Mouse (Mus musculus) forebrain, embryonic 16.5 days (tissue): ENCODE measurements at regions not wholly inside any gene's neighbourhood (a gene's known extent, or its start where the extent isn't known, plus 50 kb on each side); places are given as distances from the start of the nearest gene placed in this dataset.
A peak's percentile ranks its signal among the peaks of the same experiment; 100 is the strongest.

Experiments
- ATAC-seq: fragments of 200-750 bp; cut with Nextera tagmentation; 2 replicates; pipeline ENCODE4 v1.8.0; 2017; ENCODE audit warnings: mild to moderate bottlenecking, moderate library complexity
- H3K27ac ChIP-seq: fragments of 300-500 bp; sonication (generic); 2 replicates; pipeline ENCODE4 v1.5.1; 2014; ENCODE audit warnings: low read length, control low read depth
- H3K27me3 ChIP-seq: fragments of 300-500 bp; sonication (generic); replicated peaks from 2 replicates; pipeline ENCODE4 v1.6.1; 2014; ENCODE audit warnings: low read length; ENCODE audit not compliant: control insufficient read depth, insufficient read depth
- H3K36me3 ChIP-seq: fragments of 300-500 bp; sonication (generic); 2 replicates; pipeline ENCODE4 v1.6.1; 2014; ENCODE audit not compliant: control insufficient read depth, insufficient read depth
- H3K4me1 ChIP-seq: fragments of 300-500 bp; sonication (generic); replicated peaks from 2 replicates; pipeline ENCODE4 v1.6.1; 2014; ENCODE audit warnings: low read length; ENCODE audit not compliant: control insufficient read depth, insufficient read depth
- H3K4me2 ChIP-seq: fragments of 300-500 bp; sonication (generic); 2 replicates; pipeline ENCODE4 v1.6.1; 2014; ENCODE audit warnings: mild to moderate bottlenecking, low read length, control low read depth
- H3K4me3 ChIP-seq: fragments of 300-500 bp; sonication (generic); replicated peaks from 2 replicates; pipeline ENCODE4 v1.5.1; 2014; ENCODE audit warnings: mild to moderate bottlenecking, low read length, control low read depth
- H3K9ac ChIP-seq: fragments of 300-500 bp; sonication (generic); replicated peaks from 2 replicates; pipeline ENCODE4 v1.6.1; 2014; ENCODE audit warnings: low read depth, low read length, control low read depth
- H3K9me3 ChIP-seq: fragments of 300-500 bp; sonication (generic); 2 replicates; pipeline ENCODE4 v1.6.1; 2016; ENCODE audit warnings: low read length; ENCODE audit not compliant: control insufficient read depth
- WGBS: fragments of 180-500 bp; shearing (Covaris S2); extraction: QIAGEN DNeasy Blood & Tissue Kit; methylation state at CpG from one replicate; pipeline ENCODE4 v1.1.7; 2014; 5-methylcytosine and 5-hydroxymethylcytosine counted together

DNA sequence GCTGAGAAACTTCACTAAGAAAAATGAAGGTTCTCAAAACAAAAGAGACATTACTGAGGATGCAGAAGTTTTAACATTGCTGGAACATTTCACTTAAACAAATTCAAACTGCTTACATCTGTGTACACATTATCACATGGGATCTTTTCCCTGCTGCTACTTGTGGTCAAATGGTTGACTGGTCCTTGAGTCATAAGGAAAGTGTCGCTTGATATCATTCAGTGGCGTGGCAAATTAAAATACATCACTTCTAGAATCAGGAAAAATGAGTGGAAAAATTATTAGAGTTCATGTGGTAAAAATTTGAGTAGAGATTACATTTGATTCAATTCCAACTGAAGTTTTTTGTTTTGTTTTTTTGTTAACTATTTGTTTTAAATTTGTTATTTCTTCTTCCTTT lies 420.2 kb upstream of the Adgrl2 start:
- no peaks in the 10 kb centered on the region for H3K9me3 ChIP-seq
- WGBS = 97% methylated on average over 2 of the region's 2 CpGs
- no peaks in the 10 kb centered on the region for H3K27me3 ChIP-seq
- no peak overlapping the region for H3K4me3 ChIP-seq
- no peak overlapping the region for H3K9ac ChIP-seq
- ATAC-seq = no peak
- peaks cover 7% of the 10 kb centered on the region; the same call in 1 of the 2 replicates for H3K4me1 ChIP-seq
- H3K4me2 ChIP-seq = no peak overlapping the region
- no peak overlapping the region for H3K27ac ChIP-seq
- no peaks in the 10 kb centered on the region for H3K36me3 ChIP-seq

DNA sequence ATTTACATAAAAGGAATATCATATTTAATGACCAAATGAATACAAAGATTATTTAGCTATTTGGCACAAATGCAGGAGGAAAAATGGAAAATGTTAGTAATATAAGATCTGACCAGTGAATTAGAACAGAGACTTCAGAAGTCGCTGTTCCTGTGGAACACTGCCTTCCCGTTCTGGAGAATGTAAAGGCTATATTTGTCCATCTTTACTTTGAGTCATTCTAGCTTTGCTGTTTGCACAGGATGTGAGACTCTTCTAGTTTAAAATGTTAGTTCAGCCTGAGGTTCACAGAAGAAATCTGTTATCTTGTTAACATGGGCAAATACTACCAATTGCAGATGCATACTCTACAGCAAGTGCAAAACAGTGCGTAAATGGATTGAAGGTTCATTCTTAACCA lies 418.5 kb upstream of the Adgrl2 start:
- ATAC-seq = no peak
- WGBS = 93% methylated on average over 3 of the region's 3 CpGs
- H3K27me3 ChIP-seq = no peaks in the 10 kb centered on the region

DNA sequence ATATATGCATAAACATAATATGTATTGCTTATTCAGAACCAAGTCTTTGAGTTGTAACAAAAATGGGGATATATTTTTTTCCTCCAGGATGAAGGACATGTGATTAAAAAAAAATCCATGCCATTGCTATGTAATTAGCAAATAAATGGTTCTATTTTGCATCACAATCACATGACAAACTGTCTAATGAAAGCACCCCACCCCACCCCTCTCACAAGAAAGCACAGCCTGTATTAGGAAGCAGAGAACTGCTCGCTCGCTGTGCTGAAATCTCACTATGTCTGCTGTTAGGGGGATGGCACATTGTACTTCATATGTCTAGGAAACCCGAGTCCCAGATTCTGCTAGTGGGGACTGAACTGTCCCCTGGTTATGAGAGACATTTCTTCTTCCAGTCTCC lies 415.5 kb upstream of the Adgrl2 start:
- Histone ChIP-seq H3K4me1 (peaks cover 7% of the 10 kb centered on the region; the same call in 1 of the 2 replicates), H3K4me2 (no peak overlapping the region), H3K27ac (no peak overlapping the region), H3K27me3 (no peaks in the 10 kb centered on the region), H3K9ac (no peak overlapping the region), H3K4me3 (no peak overlapping the region), H3K36me3 (no peaks in the 10 kb centered on the region), H3K9me3 (no peaks in the 10 kb centered on the region)
- ATAC-seq = peak; percentile 61; the same call in 1 of the 2 replicates
- 20% methylated on average over 3 of the region's 3 CpGs for WGBS

More for the DNA sequence above, 418.5 kb upstream of the Adgrl2 start:
- H3K4me2 ChIP-seq = no peak overlapping the region
- H3K27ac ChIP-seq = no peak overlapping the region
- H3K4me3 ChIP-seq = no peak overlapping the region
- H3K36me3 ChIP-seq = no peaks in the 10 kb centered on the region
- peaks cover 7% of the 10 kb centered on the region; the same call in 1 of the 2 replicates for H3K4me1 ChIP-seq
- H3K9me3 ChIP-seq = no peaks in the 10 kb centered on the region
- H3K9ac ChIP-seq = no peak overlapping the region

DNA sequence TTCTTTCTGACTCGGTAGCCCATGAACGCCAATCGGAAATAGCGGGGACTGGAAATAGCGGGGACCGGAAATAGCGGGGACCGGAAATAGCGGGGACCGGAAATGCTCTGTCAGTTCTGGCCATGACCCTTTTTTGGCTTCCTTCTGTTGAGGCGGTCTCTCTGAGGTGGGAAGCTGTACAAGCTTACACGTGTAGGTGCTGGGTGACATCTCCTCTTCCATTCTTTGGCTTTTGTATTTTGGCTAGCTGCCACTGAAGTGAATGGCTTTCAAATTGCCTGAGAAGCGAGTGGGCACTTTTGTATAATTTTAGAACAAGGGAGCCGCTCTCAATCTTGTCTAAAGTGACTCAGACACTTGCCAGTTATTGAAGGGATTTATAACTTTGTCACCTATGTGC lies 414.3 kb upstream of the Adgrl2 start:
- no peaks in the 10 kb centered on the region for H3K36me3 ChIP-seq
- no peak overlapping the region for H3K27ac ChIP-seq
- H3K9ac ChIP-seq = no peak overlapping the region
- H3K9me3 ChIP-seq = no peaks in the 10 kb centered on the region
- no peak overlapping the region for H3K4me2 ChIP-seq
- ATAC-seq = no peak
- peaks cover 7% of the 10 kb centered on the region; the same call in 1 of the 2 replicates for H3K4me1 ChIP-seq
- H3K4me3 ChIP-seq = no peak overlapping the region
- H3K27me3 ChIP-seq = no peaks in the 10 kb centered on the region
- 83% methylated on average over 14 of the region's 14 CpGs for WGBS

DNA sequence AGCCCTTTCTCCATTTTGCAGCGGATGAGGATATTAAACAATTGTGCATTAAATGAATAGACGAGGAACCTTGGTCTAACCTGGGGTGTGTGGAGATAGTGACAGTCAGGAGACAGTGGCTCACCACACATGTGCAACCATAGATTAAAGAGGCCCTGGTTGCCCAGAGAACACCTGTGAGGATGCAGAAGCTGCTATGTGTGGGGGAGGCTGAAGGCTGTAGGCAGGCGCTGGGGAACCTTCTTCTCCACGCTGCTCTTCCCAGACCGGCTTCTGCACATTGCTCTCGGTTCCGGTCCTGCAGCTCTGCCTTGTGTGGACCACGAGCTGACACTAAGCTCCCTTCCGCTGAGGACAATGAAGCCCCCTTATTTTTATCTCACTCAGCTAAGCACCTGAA lies 412.1 kb upstream of the Adgrl2 start:
- no peaks in the 10 kb centered on the region for H3K36me3 ChIP-seq
- no peak overlapping the region for H3K4me3 ChIP-seq
- WGBS = 55% methylated on average over 9 of the region's 9 CpGs
- no peaks in the 10 kb centered on the region for H3K9me3 ChIP-seq
- H3K27me3 ChIP-seq = no peaks in the 10 kb centered on the region
- H3K4me2 ChIP-seq = no peak overlapping the region
- peaks cover 7% of the 10 kb centered on the region; the same call in 1 of the 2 replicates for H3K4me1 ChIP-seq
- H3K9ac ChIP-seq = no peak overlapping the region
- ATAC-seq = no peak
- H3K27ac ChIP-seq = no peak overlapping the region

DNA sequence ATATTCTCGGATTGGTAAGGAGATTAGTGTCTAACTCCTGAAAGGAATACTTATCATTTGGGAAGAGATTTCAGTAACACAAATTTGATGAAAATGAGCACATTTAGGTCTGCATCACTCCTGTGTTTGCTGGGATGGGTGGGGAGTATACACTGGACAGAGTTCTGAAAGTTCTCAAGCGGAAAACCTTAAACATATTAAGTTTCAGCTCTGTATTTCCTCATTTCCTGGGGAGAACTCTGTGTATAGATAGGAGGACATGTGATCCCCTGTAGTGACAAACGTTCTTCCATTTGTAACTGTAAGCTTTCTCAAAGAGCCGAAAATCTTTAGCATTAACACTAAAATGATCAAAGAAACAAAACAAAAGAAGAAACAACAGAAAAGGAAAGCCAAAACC lies 404.7 kb upstream of the Adgrl2 start:
- Histone ChIP-seq H3K4me3 (no peak overlapping the region), H3K9me3 (no peaks in the 10 kb centered on the region), H3K27me3 (no peaks in the 10 kb centered on the region), H3K36me3 (no peaks in the 10 kb centered on the region), H3K4me2 (no peak overlapping the region), H3K27ac (no peak overlapping the region), H3K4me1 (no peaks in the 10 kb centered on the region), H3K9ac (no peak overlapping the region)
- ATAC-seq = no peak
- WGBS = 79% methylated on average over 4 of the region's 4 CpGs

GRCm38 (mm10) chr3:149393317-149394172 lies 403.2 kb upstream of the Adgrl2 start:
- WGBS = 82% methylated on average over 4 of the region's 4 CpGs
- Histone ChIP-seq H3K27ac (no peak overlapping the region), H3K9me3 (no peaks in the 10 kb centered on the region), H3K4me1 (no peaks in the 10 kb centered on the region), H3K4me3 (no peak overlapping the region), H3K9ac (no peak overlapping the region), H3K4me2 (no peak overlapping the region), H3K27me3 (no peaks in the 10 kb centered on the region), H3K36me3 (no peaks in the 10 kb centered on the region)
- ATAC-seq = no peak

DNA sequence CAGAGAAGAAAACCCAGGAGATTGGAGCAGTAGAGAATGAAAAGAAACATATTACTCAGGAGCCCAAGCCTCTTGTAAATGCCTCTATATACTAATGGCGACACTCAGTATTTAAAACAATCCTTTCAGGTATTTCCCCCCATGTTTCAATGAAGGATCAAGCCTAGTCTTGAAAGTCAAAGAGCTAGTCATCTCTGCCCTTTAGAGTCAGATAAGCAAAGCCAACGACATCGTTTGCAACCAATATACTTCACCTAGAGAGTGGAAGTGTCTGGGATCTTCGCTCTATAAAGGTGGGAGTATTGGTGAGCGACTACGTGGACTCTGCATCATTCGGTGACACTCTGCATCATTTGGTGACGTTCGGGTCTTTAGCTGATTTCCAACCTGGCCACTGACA lies 401.8 kb upstream of the Adgrl2 start:
- no peak for ATAC-seq
- Histone ChIP-seq H3K9ac (no peak overlapping the region), H3K4me2 (no peak overlapping the region), H3K36me3 (no peaks in the 10 kb centered on the region), H3K27ac (no peak overlapping the region), H3K4me3 (no peak overlapping the region), H3K27me3 (no peaks in the 10 kb centered on the region), H3K4me1 (no peaks in the 10 kb centered on the region), H3K9me3 (no peaks in the 10 kb centered on the region)
- WGBS = 95% methylated on average over 9 of the region's 9 CpGs

- no peak overlapping the region for H3K9ac ChIP-seq
- no peaks in the 10 kb centered on the region for H3K9me3 ChIP-seq
- no peak overlapping the region for H3K4me2 ChIP-seq
- H3K4me3 ChIP-seq = no peak overlapping the region
- WGBS = 33% methylated on average over 3 of the region's 3 CpGs
- ATAC-seq = no peak
- H3K27me3 ChIP-seq = no peaks in the 10 kb centered on the region
- H3K36me3 ChIP-seq = no peaks in the 10 kb centered on the region
- no peak overlapping the region for H3K27ac ChIP-seq
- peaks cover 2% of the 10 kb centered on the region; the same call in 1 of the 2 replicates for H3K4me1 ChIP-seq
These were observed 397.2 kb upstream of the Adgrl2 start for GRCm38 (mm10) chr3:149387537-149387936.
